Mouse (Mus musculus) urinary bladder, postnatal 25 days (tissue): ENCODE results near the gene Gm16506.
"Not testable (repeated sequence)": the region's sequence is repeated elsewhere in the genome, so short reads cannot be mapped to it uniquely, and the experiment has no call there.

Experiments used
- DNase-seq: peaks from one replicate; pipeline ENCODE4 v3.0.0; 2022; ENCODE audit warnings: low spot score

Gene Gm16506

GRCm38 (mm10) chr14:43727385-43727784 lies at the start of gene Gm16506:
Gene Gm16506 (minus strand): TSS chr14:43727485.
- DNase-seq = not testable (repeated sequence)

- not testable (repeated sequence) for DNase-seq
These were observed 20.3 kb upstream of the Gm16506 start, which contains the start of gene Gm6526 for GRCm38 (mm10) chr14:43747566-43747965. Gene Gm6526 (plus strand): TSS chr14:43747866.

- DNase-seq = not testable (repeated sequence)
These were observed 29.7 kb downstream of the Gm16506 start, which contains the start of gene Gm7324 for GRCm38 (mm10) chr14:43697621-43698020. Gene Gm7324 (plus strand): TSS chr14:43697828.

- DNase-seq = not testable (repeated sequence)
These were observed 50.2 kb downstream of the Gm16506 start, which contains the start of gene Gm8165 for GRCm38 (mm10) chr14:43677099-43677498. Gene Gm8165 (minus strand): TSS chr14:43677199.
